Mouse (Mus musculus) intestine, postnatal 0 days (tissue): ENCODE data around the gene Zwilch. TPM values are rescaled to one million over a fixed set of nuclear protein-coding genes. Genes with fewer than 3 reads are reported as not detected.
A peak's percentile ranks its signal among the peaks of the same experiment; 100 is the strongest.

ENCODE experiments used
- ATAC-seq: fragments of 200-750 bp; cut with Nextera tagmentation; 2 replicates; pipeline ENCODE4 v1.8.0; 2017; ENCODE audit warnings: mild to moderate bottlenecking, moderate TSS enrichment, moderate library complexity
- H3K27ac ChIP-seq: fragments of 300-500 bp; sonication (generic); 2 replicates; pipeline ENCODE4 v1.5.1; 2014; ENCODE audit warnings: mild to moderate bottlenecking, low read depth, low read length, moderate library complexity
- H3K27me3 ChIP-seq: fragments of 300-500 bp; sonication (generic); replicated peaks from 2 replicates; pipeline ENCODE4 v1.6.1; 2014; ENCODE audit warnings: low read length, mixed read lengths; ENCODE audit not compliant: control insufficient read depth, insufficient read depth
- H3K36me3 ChIP-seq: fragments of 300-500 bp; sonication (generic); 2 replicates; pipeline ENCODE4 v1.6.1; 2014; ENCODE audit warnings: mild to moderate bottlenecking, moderate library complexity; ENCODE audit not compliant: control insufficient read depth, insufficient read depth
- H3K4me1 ChIP-seq: fragments of 300-500 bp; sonication (generic); replicated peaks from 2 replicates; pipeline ENCODE4 v1.6.1; 2014; ENCODE audit warnings: antibody characterized with exemption, low read length, mixed read lengths; ENCODE audit not compliant: control insufficient read depth, insufficient read depth
- H3K4me2 ChIP-seq: fragments of 300-500 bp; sonication (generic); replicated peaks from 2 replicates; pipeline ENCODE4 v1.6.1; 2014; ENCODE audit warnings: low read depth, mild to moderate bottlenecking, moderate library complexity
- H3K4me3 ChIP-seq: fragments of 300-500 bp; sonication (generic); 2 replicates; pipeline ENCODE4 v1.5.1; 2014; ENCODE audit warnings: low read depth, low read length
- H3K9ac ChIP-seq: fragments of 300-500 bp; sonication (generic); 2 replicates; pipeline ENCODE4 v1.6.1; 2014; ENCODE audit warnings: mild to moderate bottlenecking, low read depth, low read length
- H3K9me3 ChIP-seq: fragments of 300-500 bp; sonication (generic); 2 replicates; pipeline ENCODE4 v1.6.1; 2016; ENCODE audit warnings: mixed run types; ENCODE audit not compliant: control insufficient read depth
- CTCF ChIP-seq: sonication (generic); IDR thresholded peaks from 2 replicates; pipeline ENCODE4 v1.5.1; 2016; ENCODE audit warnings: low read depth, mild to moderate bottlenecking, control low read depth, antibody characterized with exemption, moderate library complexity
- WGBS: fragments of 180-500 bp; shearing (Covaris S2); extraction: QIAGEN DNeasy Blood & Tissue Kit; methylation state at CpG from one replicate; pipeline ENCODE4 v1.1.7; 2014; 5-methylcytosine and 5-hydroxymethylcytosine counted together
- polyA plus RNA-seq: library from polyadenylated mRNA; unstranded; fragments of >200 nt; fragmentation: Nextera tagmentation; extraction: Ambion mirVana; gene quantifications from 2 replicates; pipeline ENCODE4 v1.2.1, GENCODE M21; 2015

Gene Zwilch
- 3.0 and 4.1 TPM in 2 replicates for polyA plus RNA-seq

- Histone ChIP-seq H3K9me3 (no peaks in the 10 kb centered on the region), H3K4me3 (peak within 1 kb of the TSS; percentile 98), H3K4me2 (peak within 1 kb of the TSS; percentile 76), H3K4me1 (no peaks in the 10 kb centered on the region; the same call in 1 of the 2 replicates), H3K9ac (peak within 1 kb of the TSS; percentile 93), H3K27me3 (no peaks in the 10 kb centered on the region), H3K36me3 (peaks cover 31% of the 10 kb centered on the region), H3K27ac (peak within 1 kb of the TSS; percentile 57; the same call in 1 of the 2 replicates)
- peak; percentile 50 for TF ChIP-seq CTCF
- under 1% methylated on average over 42 of the region's 42 CpGs for WGBS
- ATAC-seq, result peak; percentile 78
Measured at GRCm38 (mm10) chr9:64172816-64173665, at the start of gene Zwilch, which contains the start of gene Rpl4. Zwilch (minus strand) TSS chr9:64173104. Rpl4 (plus strand) TSS chr9:64173375.

DNA sequence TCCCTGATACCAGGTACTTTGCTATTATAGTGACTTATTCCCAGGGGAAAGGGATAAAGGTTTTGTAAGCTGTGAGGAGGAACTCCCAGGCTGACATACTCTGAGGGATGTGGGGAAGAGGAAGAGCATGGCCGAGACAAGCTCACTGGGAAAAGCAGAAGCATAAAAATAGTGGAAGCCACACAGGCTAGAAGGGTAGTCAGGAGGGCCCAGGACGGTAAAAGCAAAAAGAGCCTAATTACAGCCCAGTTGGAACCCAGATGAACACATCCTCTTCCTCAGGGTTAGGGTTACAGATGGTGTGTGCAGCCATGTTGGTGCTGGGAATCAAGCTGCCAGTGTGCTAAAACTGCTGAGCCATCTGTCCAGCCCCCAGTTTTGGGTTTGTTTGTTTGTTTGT lies 49.2 kb upstream of the Zwilch start:
- no peak for TF ChIP-seq CTCF
- ATAC-seq, result no peak
- H3K4me3 ChIP-seq, result no peak overlapping the region
- no peak overlapping the region for H3K4me2 ChIP-seq
- no peaks in the 10 kb centered on the region for H3K4me1 ChIP-seq
- WGBS, result 68% methylated on average over 2 of the region's 2 CpGs
- H3K27me3 ChIP-seq, result no peaks in the 10 kb centered on the region
- no peaks in the 10 kb centered on the region for H3K36me3 ChIP-seq
- no peak overlapping the region for H3K9ac ChIP-seq
- no peak overlapping the region; the same call in 1 of the 2 replicates for H3K27ac ChIP-seq
- no peaks in the 10 kb centered on the region for H3K9me3 ChIP-seq

GRCm38 (mm10) chr9:64221480-64221879 lies 48.6 kb upstream of the Zwilch start:
- no peak for TF ChIP-seq CTCF
- no peaks in the 10 kb centered on the region for H3K4me1 ChIP-seq
- H3K27ac ChIP-seq, result no peak overlapping the region

GRCm38 (mm10) chr9:64220603-64221002 lies 47.7 kb upstream of the Zwilch start:
- Histone ChIP-seq H3K4me1 (no peaks in the 10 kb centered on the region), H3K4me2 (no peak overlapping the region), H3K9me3 (no peaks in the 10 kb centered on the region), H3K9ac (no peak overlapping the region), H3K27ac (peak overlapping the region; percentile 42; the same call in 1 of the 2 replicates), H3K4me3 (no peak overlapping the region), H3K27me3 (no peaks in the 10 kb centered on the region), H3K36me3 (no peaks in the 10 kb centered on the region)
- WGBS, result 29% methylated on average over 1 of the region's 1 CpGs
- no peak for TF ChIP-seq CTCF
- peak; percentile 44; the same call in 1 of the 2 replicates for ATAC-seq

More at GRCm38 (mm10) chr9:64221480-64221879, 48.6 kb upstream of the Zwilch start:
- no peaks in the 10 kb centered on the region for H3K9me3 ChIP-seq
- no peak overlapping the region for H3K4me3 ChIP-seq
- no peak for ATAC-seq
- no peak overlapping the region for H3K9ac ChIP-seq
- no peaks in the 10 kb centered on the region for H3K27me3 ChIP-seq
- WGBS, result 85% methylated on average over 4 of the region's 4 CpGs
- H3K36me3 ChIP-seq, result no peaks in the 10 kb centered on the region
- H3K4me2 ChIP-seq, result no peak overlapping the region

- Histone ChIP-seq H3K9ac (no peak overlapping the region), H3K4me3 (no peak overlapping the region), H3K4me1 (no peaks in the 10 kb centered on the region), H3K27me3 (no peaks in the 10 kb centered on the region), H3K4me2 (no peak overlapping the region), H3K9me3 (no peaks in the 10 kb centered on the region), H3K36me3 (no peaks in the 10 kb centered on the region), H3K27ac (peak overlapping the region; percentile 42; the same call in 1 of the 2 replicates)
- whole genome bisulfite sequencing, result 82% methylated on average over 10 of the region's 10 CpGs
- no peak for ATAC-seq
- no peak for TF ChIP-seq CTCF
Measured at GRCm38 (mm10) chr9:64219772-64220420, 47.0 kb upstream of the Zwilch start.

- H3K27ac ChIP-seq, result no peak overlapping the region; the same call in 1 of the 2 replicates
- no peak overlapping the region for H3K4me3 ChIP-seq
- ATAC-seq, result no peak
- H3K9ac ChIP-seq, result no peak overlapping the region
- no peaks in the 10 kb centered on the region for H3K36me3 ChIP-seq
- TF ChIP-seq CTCF, result no peak
- no peak overlapping the region for H3K4me2 ChIP-seq
- no peaks in the 10 kb centered on the region for H3K9me3 ChIP-seq
- H3K27me3 ChIP-seq, result no peaks in the 10 kb centered on the region
- 90% methylated on average over 1 of the region's 1 CpGs for WGBS
- H3K4me1 ChIP-seq, result no peaks in the 10 kb centered on the region
Measured at GRCm38 (mm10) chr9:64219305-64219704, 46.4 kb upstream of the Zwilch start.
